Mouse (Mus musculus) large intestine, adult 2 months (tissue): ENCODE results near the gene Elovl6. TPM values are rescaled to one million over a fixed set of nuclear protein-coding genes. Genes with fewer than 3 reads are reported as not detected.
A peak's percentile ranks its signal among the peaks of the same experiment; 100 is the strongest.

Source experiments
- DNase-seq: peaks from one replicate; pipeline ENCODE4 v3.0.0-alpha.2; 2012; ENCODE audit warnings: low read depth, low spot score
- WGBS: fragments of 180-500 bp; shearing (Covaris S2); methylation state at CpG from one replicate; pipeline ENCODE4 v1.1.7; 2018; 5-methylcytosine and 5-hydroxymethylcytosine counted together
- polyA plus RNA-seq: library from polyadenylated mRNA; depleted of rRNA; stranded (reverse); fragments of >200 nt; gene quantifications from 2 replicates; pipeline ENCODE4 v1.2.3, GENCODE M21; 2012

The Elovl6 gene
- polyA plus RNA-seq, 1 experiment: 28.4 TPM

GRCm38 (mm10) chr3:129631857-129632256 is 99.7 kb downstream of the Elovl6 start:
- WGBS: 98% methylated on average over 5 of the region's 5 CpGs
- DNase-seq: no peak

DNA sequence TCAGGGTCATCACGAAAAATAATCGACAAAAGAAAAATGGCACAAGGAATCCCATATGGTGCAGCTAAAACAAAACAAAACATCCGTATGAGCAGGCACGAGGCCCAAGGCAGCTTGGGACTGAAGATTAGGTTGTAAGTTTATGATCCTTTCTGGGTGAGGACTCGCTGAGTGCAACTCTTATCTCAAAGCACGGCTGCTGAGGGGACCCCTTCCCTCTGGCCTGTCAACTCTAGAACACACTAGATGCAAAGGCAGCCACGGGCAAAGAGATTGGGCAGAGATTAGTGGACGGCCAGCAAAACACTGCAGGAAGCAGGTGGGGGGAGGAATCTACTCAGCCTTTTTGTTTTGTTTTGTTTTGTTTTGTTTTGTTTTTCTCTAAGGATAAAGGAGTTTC is 101.4 kb downstream of the Elovl6 start:
- DNase-seq: no peak
- WGBS: 71% methylated on average over 8 of the region's 8 CpGs

DNA sequence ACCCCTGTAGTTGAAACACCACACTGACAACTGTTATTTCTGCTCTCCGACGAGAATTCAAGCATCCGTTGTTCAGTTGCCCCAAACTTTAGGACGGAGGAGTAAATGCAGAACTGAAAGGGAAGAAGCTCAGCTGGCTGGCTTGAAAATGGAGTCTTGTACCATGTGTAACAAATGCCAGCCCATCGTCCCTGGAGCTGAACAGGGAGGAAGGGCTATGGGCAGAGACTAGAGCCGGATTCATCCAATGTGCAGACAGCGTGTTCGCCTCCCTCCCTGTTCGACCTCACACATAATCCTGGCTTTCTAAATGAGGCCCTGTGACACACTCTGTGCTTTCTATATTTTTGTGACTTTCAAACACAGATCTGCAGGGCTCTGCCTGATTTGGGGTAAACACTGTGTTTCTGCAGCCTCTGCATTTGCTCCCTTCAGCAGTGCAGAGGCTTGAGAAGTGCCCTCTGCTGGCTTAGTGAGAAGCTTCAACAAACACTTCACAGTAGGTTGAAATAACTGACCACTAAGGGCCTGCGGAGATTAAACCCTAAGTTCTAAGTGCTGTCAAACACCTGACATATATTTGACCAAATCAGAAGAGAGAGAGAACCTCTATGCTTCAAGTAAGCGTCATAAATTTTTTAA is 102.2 kb downstream of the Elovl6 start:
- 71% methylated on average over 11 of the region's 11 CpGs for WGBS
- DNase-seq: no peak

- 85% methylated on average over 6 of the region's 6 CpGs for WGBS
- DNase-seq: no peak
These were observed 105.3 kb downstream of the Elovl6 start for GRCm38 (mm10) chr3:129637446-129637845.

GRCm38 (mm10) chr3:129639701-129640100 is 107.5 kb downstream of the Elovl6 start:
- WGBS: 67% methylated on average over 5 of the region's 5 CpGs

DNA sequence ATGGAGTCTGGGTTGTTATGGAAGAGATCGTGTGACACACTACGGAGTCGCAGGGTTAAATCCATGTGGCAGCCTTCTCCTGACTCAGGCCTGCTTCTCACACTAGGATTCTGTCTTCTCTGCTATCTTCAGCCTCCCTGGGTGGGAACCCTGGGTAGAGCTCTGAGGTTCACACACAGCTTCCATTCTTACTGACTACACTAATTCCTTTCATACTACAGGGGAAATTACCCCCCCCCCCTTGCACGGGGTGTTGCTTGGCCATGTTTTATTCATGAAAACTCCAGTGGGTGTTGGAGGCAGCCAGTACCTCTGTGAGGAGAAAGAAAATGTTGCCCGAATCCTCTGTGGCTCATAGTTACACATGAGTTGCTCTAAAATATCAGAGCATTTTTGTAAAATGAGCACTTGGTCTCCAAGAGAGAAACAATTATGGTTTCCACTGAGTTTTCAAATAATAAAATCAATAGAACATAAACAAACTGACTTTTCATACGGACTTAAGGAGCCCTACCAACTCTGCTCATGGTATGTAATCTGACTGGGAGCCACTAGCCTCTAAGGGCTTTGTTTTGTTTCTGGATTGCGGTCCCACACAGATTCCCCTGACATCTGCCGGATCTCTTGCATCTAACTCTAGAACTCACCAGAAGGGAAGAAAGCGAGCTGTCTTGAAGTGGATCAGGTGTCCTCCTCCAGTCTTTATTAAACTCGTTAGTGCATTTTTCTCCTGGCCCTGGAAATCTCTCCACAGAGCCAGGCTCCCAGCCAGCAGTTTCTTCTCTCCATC is 108.3 kb downstream of the Elovl6 start:
- WGBS: 79% methylated on average over 10 of the region's 10 CpGs
- no peak for DNase-seq

More at GRCm38 (mm10) chr3:129639701-129640100, 107.5 kb downstream of the Elovl6 start:
- no peak for DNase-seq

DNA sequence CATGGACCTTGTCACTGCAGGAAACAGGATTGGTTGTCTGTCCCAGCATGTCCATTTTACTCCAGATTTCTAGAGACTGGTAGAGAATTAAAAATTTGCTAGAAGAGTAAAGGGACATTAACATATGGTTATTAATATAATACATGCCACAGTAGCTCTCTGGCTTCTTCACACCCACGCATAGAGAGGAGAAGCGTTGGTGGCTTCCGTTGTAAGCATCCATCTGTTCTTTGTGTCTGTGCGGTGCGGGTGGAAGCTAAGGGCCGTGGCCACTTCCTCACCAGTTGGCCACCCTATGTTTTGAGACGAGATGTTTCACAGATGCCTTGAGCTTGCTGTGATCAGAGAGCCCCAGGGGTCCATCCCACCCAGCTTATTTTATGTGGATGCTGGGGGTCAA is 109.5 kb downstream of the Elovl6 start:
- WGBS: 89% methylated on average over 7 of the region's 7 CpGs
- no peak for DNase-seq

DNA sequence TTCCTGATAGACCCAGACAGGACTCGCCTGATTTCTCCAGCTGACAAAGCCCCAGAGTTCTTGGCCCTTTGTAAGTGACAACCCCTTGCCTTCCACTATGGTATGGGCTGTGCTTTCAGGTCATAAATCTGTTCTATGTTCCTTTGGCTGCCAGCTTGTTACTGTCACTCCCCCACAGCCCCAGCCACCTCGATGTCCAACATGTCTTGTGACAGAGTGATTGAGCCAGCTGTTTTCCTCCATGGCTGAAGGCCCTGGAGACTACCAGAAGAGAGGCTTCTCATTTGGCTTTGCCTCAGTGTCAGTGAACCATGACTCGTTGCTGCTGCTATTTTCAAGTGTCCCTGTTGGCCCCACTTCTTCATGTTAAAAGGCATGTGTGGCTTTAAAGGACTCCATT is 113.3 kb downstream of the Elovl6 start:
- DNase-seq: no peak

DNA sequence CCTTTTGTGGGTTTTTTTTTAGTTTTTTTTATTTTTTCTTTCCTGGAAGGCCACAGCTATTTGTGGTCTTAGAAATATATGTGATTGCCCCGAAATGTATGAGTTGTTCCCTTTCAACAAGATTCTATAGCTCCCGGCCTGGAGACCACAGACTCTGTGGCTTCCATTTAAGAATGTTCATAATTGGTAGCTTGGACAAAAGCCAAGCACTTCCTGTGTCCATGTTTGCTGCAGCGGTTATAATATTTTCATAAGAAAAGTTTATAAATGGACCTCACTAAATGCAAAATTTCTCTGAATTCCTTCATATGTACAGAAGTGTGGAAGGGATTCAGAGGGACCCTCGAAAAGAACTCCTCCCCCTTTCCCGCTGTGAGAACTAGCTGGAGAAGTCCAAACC is 114.6 kb downstream of the Elovl6 start:
- WGBS: 75% methylated on average over 5 of the region's 5 CpGs
- no peak for DNase-seq

More for the DNA sequence above, 113.3 kb downstream of the Elovl6 start:
- 52% methylated on average over 3 of the region's 3 CpGs for WGBS

GRCm38 (mm10) chr3:129647312-129647711 is 115.2 kb downstream of the Elovl6 start:
- no peak for DNase-seq
- 95% methylated on average over 10 of the region's 10 CpGs for WGBS

DNA sequence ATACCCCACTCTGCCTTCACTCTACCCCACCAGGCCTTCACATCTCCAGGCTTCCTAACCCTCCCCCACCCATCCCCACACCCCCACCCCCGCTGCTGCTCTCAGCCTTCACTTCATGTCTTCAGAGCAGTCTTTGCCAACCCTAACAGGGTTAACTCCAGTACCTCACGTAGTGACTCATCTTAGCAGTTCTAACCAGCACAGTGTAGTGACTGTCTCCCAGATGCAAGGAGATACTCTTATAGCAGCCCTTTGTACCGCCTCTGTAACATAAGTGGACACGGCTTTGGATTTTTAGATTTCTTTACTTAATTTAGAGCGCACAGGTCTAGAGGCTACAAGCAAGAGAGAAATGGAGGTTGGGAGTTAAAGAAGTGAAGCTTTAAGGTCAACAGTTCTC is 116.4 kb downstream of the Elovl6 start:
- DNase-seq: no peak
- WGBS: 94% methylated on average over 5 of the region's 5 CpGs

DNA sequence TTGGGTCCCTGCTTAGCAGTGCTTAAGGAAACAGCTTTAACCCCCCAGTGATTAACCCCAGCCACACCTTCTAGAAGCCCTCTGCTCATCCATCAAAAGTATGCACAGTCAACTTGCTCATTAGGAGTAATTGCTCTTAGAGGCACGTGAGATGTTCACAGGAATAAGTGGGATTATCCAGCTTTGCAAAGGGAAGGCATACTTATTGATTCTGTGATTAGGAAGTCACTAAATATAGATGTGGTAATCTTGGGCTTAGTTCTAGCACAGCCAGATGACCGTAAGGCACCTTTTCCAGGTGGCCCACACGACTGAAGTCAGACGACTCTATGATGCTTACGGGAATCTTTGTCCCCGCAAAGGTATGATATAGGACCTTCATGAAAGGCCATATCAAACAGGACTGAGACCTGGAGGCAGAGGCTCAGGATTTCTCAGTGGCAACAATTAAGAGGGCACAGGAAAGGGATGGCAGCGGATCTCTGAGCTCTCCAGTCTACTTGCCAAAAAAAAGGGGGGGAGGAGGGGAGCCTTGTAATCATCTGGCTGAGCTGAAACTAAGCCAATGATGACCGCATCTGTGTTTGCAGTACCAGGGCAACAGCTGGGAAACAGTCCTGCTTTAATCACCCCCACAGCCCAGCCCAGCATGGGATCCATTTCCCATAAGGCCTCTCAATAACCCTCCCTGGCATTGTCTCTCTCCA is 117.6 kb downstream of the Elovl6 start:
- DNase-seq: peak; percentile 25

DNA sequence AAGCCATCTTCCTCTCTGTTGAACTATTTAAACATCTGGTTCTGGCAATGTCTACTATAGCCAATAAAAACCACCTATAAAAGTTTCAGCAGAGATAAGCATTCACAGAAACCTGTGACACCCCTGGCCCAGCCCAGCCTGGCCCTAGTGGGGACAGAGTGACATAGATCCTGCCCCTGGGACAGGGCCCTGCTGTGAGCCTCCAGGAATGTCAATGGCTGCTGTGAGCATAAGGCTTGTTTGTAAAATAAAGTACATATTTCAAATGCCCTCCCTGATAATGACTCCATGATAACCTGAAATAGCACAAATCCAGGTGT is 118.1 kb downstream of the Elovl6 start:
- no peak for DNase-seq

More for the DNA sequence above, 117.6 kb downstream of the Elovl6 start:
- WGBS: 45% methylated on average over 8 of the region's 8 CpGs

DNA sequence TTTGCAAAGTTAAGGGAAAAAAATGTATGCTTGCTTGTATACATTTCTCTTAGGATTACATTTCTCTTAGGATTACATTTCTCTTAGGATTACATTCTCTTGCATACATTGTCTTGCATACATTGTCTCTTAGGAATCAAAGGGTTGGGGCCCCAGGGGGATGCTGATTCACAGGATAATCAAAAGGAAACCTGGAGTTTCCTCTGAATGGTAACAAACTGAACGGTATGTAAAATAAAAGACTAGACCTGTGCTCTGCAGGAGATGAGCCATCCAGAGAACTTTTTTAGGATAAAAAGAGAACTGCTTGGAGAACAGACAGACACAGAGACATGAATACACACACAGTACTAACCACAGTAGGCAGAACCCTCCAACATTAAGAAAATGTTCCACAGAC is 118.8 kb downstream of the Elovl6 start:
- DNase-seq: no peak
- 86% methylated on average over 1 of the region's 1 CpGs for WGBS

GRCm38 (mm10) chr3:129651765-129652164 is 119.6 kb downstream of the Elovl6 start:
- DNase-seq: no peak
- 95% methylated on average over 8 of the region's 8 CpGs for WGBS

DNA sequence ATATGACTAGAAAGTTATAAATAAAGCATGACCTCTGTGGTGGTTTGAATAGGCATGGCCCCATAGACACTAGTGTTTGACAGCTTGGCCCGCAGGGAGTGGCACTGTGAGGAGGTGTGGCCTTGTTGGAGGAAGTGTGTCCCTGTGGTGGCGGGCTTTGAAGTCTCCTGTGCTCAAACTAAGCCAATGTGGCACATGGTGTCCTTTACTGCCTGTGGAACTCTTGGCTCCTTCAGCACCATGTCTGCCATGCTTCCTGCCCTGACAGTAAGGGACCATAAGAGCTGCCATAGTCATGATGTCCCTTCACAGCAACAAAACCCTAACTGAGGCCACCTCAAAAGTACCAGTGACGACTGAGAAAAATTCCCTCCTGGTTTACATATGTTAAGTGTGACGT is 120.3 kb downstream of the Elovl6 start:
- no peak for DNase-seq
- WGBS: 83% methylated on average over 4 of the region's 4 CpGs

GRCm38 (mm10) chr3:129656540-129656939 is 124.4 kb downstream of the Elovl6 start:
- WGBS: 61% methylated on average over 4 of the region's 4 CpGs

GRCm38 (mm10) chr3:129657222-129657621 is 125.1 kb downstream of the Elovl6 start:
- DNase-seq: no peak
- WGBS: 92% methylated on average over 9 of the region's 9 CpGs

More at GRCm38 (mm10) chr3:129656540-129656939, 124.4 kb downstream of the Elovl6 start:
- DNase-seq: no peak

DNA sequence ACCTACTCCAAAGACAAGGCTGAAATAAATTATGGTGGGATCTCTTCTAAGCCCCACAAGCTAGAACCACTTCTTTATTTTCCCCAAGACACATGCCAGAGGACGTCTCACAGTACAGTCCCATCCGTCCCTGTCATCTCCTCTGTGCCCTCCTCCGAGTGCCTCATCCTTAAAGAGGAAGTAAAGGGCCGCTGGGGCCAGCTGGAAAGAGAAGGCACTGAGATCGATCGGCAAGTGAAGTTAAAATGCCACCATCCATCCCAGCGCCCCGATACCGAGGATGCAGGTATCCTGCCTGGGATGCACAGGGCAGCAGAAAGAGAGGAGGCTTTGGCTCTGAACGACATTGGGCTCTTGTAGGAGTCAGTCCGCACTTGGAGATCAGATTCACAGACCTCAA is 125.6 kb downstream of the Elovl6 start:
- WGBS: 91% methylated on average over 11 of the region's 11 CpGs

GRCm38 (mm10) chr3:129658776-129659175 is 126.6 kb downstream of the Elovl6 start:
- 80% methylated on average over 7 of the region's 7 CpGs for WGBS
- no peak for DNase-seq

More for the DNA sequence above, 125.6 kb downstream of the Elovl6 start:
- DNase-seq: no peak

DNA sequence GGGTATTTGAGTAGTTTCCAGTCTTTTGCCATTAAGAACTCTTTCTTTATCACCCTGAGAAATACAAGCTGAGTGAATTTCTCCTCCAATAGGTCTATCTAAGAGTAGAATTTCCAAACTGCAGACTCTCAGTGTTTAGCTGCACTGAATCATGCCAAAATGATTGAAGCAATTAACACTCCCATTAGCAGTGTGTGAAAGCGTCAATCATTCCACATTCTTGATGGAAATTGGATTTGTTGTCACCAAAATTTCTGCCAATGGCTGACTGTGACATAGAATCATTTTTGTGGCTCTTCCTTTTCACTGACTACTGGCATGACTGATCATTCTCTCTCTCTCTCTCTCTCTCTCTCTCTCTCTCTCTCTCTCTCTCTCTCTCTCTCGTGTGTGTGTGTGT is 131.8 kb downstream of the Elovl6 start:
- WGBS: 76% methylated on average over 2 of the region's 2 CpGs
- no peak for DNase-seq
